7 mouse cellular contexts compared by ENCODE assay signal in the genomic region with DNA sequence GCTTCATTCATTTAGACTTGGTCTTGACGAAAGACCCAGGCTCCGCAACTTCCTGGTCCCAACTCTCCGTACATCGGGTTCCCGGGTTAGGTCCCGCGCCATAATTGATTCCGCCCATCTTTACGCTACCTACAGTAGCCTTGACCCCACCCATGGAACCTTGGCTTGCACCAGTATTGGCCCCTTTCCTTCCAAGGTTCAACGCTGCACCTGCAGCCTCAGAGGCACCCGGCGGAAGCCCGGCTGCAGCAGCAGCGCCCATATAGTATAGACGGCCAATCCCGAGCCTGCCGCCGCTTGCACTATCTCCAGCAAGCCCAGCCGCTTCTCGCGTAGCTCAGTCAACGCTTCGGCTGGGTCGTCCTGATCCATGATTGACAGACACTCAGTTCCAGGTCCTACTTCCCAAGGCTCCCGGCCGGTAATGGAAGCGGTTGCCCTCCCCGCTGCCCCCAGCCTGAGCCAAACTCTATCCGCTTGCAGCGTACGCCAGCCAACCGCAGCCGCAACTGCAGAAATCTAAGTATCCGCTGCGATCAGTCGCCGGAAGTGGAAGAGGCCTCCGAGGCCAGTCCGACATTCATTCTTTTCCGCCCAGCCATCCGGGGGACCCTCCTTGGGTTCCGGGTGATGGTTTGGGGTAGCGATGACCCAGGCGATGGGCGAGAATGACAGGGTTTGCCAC. TPM values are rescaled to one million over a fixed set of nuclear protein-coding genes. Genes with fewer than 3 reads are reported as not detected.
DNase-seq lines count a peak whose midpoint lies in the region; ATAC-seq lines count a peak whose summit lies in the region.

No protein-coding gene starts in this region.

- DNase-seq in adrenal gland, postnatal 10 days: peak; percentile 92
- DNase-seq in embryo, embryonic 11 days: peak; percentile 89
- DNase-seq in gastrocnemius, postnatal 14 days: peak; percentile 84
- peak; percentile 89 for DNase-seq in left cerebral cortex, postnatal 36 days (ENCODE audit: low spot score in 2 of 2)
- peak; percentile 86 for DNase-seq in midbrain, embryonic 10.5 days (ENCODE audit: low spot score)
- DNase-seq in right cerebral cortex, postnatal 36 days (ENCODE audit: low spot score in 2 of 2): peak; percentile 67 to 69

- H3K4me1 ChIP-seq in midbrain, embryonic 10.5 days: peaks cover 63% of the 10 kb centered on the region

- peak overlapping the region; percentile 96 for H3K27ac ChIP-seq in midbrain, embryonic 10.5 days (replicated peaks)

- under 1% methylated on average over 45 of the region's 45 CpGs for WGBS in midbrain, embryonic 10.5 days

- H3K27me3 ChIP-seq in midbrain, embryonic 10.5 days (ENCODE audit: low read depth, poor library complexity, severe bottlenecking): no peaks in the 10 kb centered on the region

- H3K36me3 ChIP-seq in midbrain, embryonic 10.5 days: peaks cover 57% of the 10 kb centered on the region

- no peaks in the 10 kb centered on the region for H3K9me3 ChIP-seq in midbrain, embryonic 10.5 days (replicated peaks)

- H3K4me3 ChIP-seq in midbrain, embryonic 10.5 days: peak overlapping the region; percentile 85

- intact Hi-C loops in gastrocnemius, postnatal 14 days (cut with DNase I; ENCODE audit: low total_unique reads): no loop called here
- intact Hi-C loops in left cerebral cortex, postnatal 36 days (cut with DNase I): loop anchor here (5.0 kb wide), 1 partner anchor 315 kb away; no protein-coding TSS in a partner anchor

- ATAC-seq in inflammation-experienced regulatory T-cells, adult 6 months: peak; percentile 63

RNA-seq across cellular contexts. Expression of gene Fam173a, which starts 0.7 kb away (rescaled TPM):
- 10 to 100 TPM; 63.1 to 76.4 TPM for total RNA-seq in adrenal gland, postnatal 10 days (2021)
- 10 to 100 TPM; 36.1 to 37.9 TPM for total RNA-seq in gastrocnemius, postnatal 14 days (2021)
- 100 to 1,000 TPM; 158 to 288 (median 193) TPM for polyA plus RNA-seq in inflammation-experienced regulatory T-cells, adult 6 months (2017; shearing (Covaris generic))
- total RNA-seq in left cerebral cortex, postnatal 36 days (2021): 10 to 100 TPM; 81.2 to 81.7 TPM
- 71.8 and 88.0 TPM in 2 replicates for polyA plus RNA-seq in midbrain, embryonic 10.5 days (2016; fragmentation: Nextera tagmentation; extraction: Ambion mirVana)

RNA-seq across cellular contexts. Expression of gene AC134908.4, which starts 3.5 kb away (rescaled TPM):
- under 1 TPM in 1 of 2 experiments, not detected in 1; 0.48 TPM for total RNA-seq in adrenal gland, postnatal 10 days (2021)
- not detected for total RNA-seq in gastrocnemius, postnatal 14 days (2021)
- polyA plus RNA-seq in inflammation-experienced regulatory T-cells, adult 6 months (2017; shearing (Covaris generic)): not detected
- total RNA-seq in left cerebral cortex, postnatal 36 days (2021): under 1 TPM in 1 of 2 experiments, not detected in 1; 0.52 TPM
- polyA plus RNA-seq in midbrain, embryonic 10.5 days (2016; fragmentation: Nextera tagmentation; extraction: Ambion mirVana): 2.9 TPM in 1 of 2 replicates, not detected in the other

RNA-seq across cellular contexts. Expression of gene Metrn, which starts 5.0 kb away (rescaled TPM):
- 10 to 100 TPM; 28.0 to 45.1 TPM for total RNA-seq in adrenal gland, postnatal 10 days (2021)
- total RNA-seq in gastrocnemius, postnatal 14 days (2021): 10 to 100 TPM; 46.6 to 60.9 TPM
- 1 to 10 TPM; 3.3 to 5.7 (median 5.6) TPM for polyA plus RNA-seq in inflammation-experienced regulatory T-cells, adult 6 months (2017; shearing (Covaris generic))
- 10 to 100 TPM; 80.7 to 96.2 TPM for total RNA-seq in left cerebral cortex, postnatal 36 days (2021)
- 174 and 205 TPM in 2 replicates for polyA plus RNA-seq in midbrain, embryonic 10.5 days (2016; fragmentation: Nextera tagmentation; extraction: Ambion mirVana)

RNA-seq across cellular contexts. Expression of gene Ccdc78, which starts 5.6 kb away (rescaled TPM):
- total RNA-seq in adrenal gland, postnatal 10 days (2021): not detected
- total RNA-seq in gastrocnemius, postnatal 14 days (2021): not detected
- under 1 TPM in 2 of 3 experiments, not detected in 1; 0.50 to 0.75 TPM for polyA plus RNA-seq in inflammation-experienced regulatory T-cells, adult 6 months (2017; shearing (Covaris generic))
- not detected for total RNA-seq in left cerebral cortex, postnatal 36 days (2021)
- polyA plus RNA-seq in midbrain, embryonic 10.5 days (2016; fragmentation: Nextera tagmentation; extraction: Ambion mirVana): 0.79 and 1.2 TPM in 2 replicates

RNA-seq across cellular contexts. Expression of gene Haghl, which starts 6.5 kb away (rescaled TPM):
- 10 to 100 TPM; 22.5 to 35.3 TPM for total RNA-seq in adrenal gland, postnatal 10 days (2021)
- total RNA-seq in gastrocnemius, postnatal 14 days (2021): 10 to 100 TPM; 13.9 to 16.1 TPM
- polyA plus RNA-seq in inflammation-experienced regulatory T-cells, adult 6 months (2017; shearing (Covaris generic)): 10 to 100 TPM; 23.1 to 41.8 (median 31.1) TPM
- total RNA-seq in left cerebral cortex, postnatal 36 days (2021): 100 to 1,000 TPM; 114 to 117 TPM
- 75.8 and 103 TPM in 2 replicates for polyA plus RNA-seq in midbrain, embryonic 10.5 days (2016; fragmentation: Nextera tagmentation; extraction: Ambion mirVana)

Comparison
In these comparisons a context has a peak if more than half of its experiments do, and no peak if none do; other contexts are left out.
1. Peak in every context shown above with its lines: DNase-seq, ATAC-seq, H3K4me3 ChIP-seq and H3K27ac ChIP-seq.